ENCODE assay signal across 10 mouse cellular contexts in genomic region chr14:54866936-54867335, GRCm38 (mm10). TPM values are rescaled to one million over a fixed set of nuclear protein-coding genes. Genes with fewer than 3 reads are reported as not detected.
DNase-seq lines count a peak whose midpoint lies in the region; ATAC-seq and TF ChIP-seq lines count a peak whose summit lies in the region.
"Had no signal": no experiment of that assay in that cellular context is flagged by ENCODE, and none has a peak within 500 bp of the region (broad histone marks: within the 10 kb centered on the region; RNA-seq: fewer than 3 reads in every experiment).

No protein-coding gene starts in this region.

- no peak overlapping the region for H3K4me3 ChIP-seq in hindbrain, embryonic 11.5 days (ENCODE audit: low read depth, low read length)
- H3K4me3 ChIP-seq in hindbrain, embryonic 13.5 days, result no peak overlapping the region
- no peak overlapping the region; a peak in 1 of 4 replicates for H3K4me3 ChIP-seq in MEL (ENCODE audit: control insufficient read depth in 1 of 2, insufficient read depth in 1 of 2, low read depth in 2 of 2, low read length in 2 of 2)
- no peak overlapping the region for H3K4me3 ChIP-seq in forebrain, embryonic 13.5 days
- H3K4me3 ChIP-seq: intestine, embryonic 15.5 days had no signal

- no peak overlapping the region for H3K27ac ChIP-seq in hindbrain, embryonic 11.5 days (ENCODE audit: low read depth, low read length)
- H3K27ac ChIP-seq in hindbrain, embryonic 13.5 days, result no peak overlapping the region
- H3K27ac ChIP-seq in MEL (ENCODE audit: control insufficient read depth, low read depth, low read length), result peak overlapping the region; percentile 39; the same call in 1 of the 2 replicates
- no peak overlapping the region for H3K27ac ChIP-seq in forebrain, embryonic 13.5 days
- H3K27ac ChIP-seq: intestine, embryonic 15.5 days had no signal

- H3K4me1 ChIP-seq in hindbrain, embryonic 11.5 days (replicated peaks; ENCODE audit: control insufficient read depth, insufficient read depth, low read length), result no peaks in the 10 kb centered on the region
- H3K4me1 ChIP-seq in hindbrain, embryonic 13.5 days (replicated peaks), result peaks cover 10% of the 10 kb centered on the region
- H3K4me1 ChIP-seq in MEL (ENCODE audit: control insufficient read depth in 1 of 2, insufficient read depth in 2 of 2, low read length in 2 of 2), result peaks cover 19 to 27% of the 10 kb centered on the region in 2 experiments
- H3K4me1 ChIP-seq in forebrain, embryonic 13.5 days, result peaks cover 8% of the 10 kb centered on the region
- H3K4me1 ChIP-seq: intestine, embryonic 15.5 days had no signal

- no peak; the same call in 1 of the 2 replicates for TF ChIP-seq RAD21 in MEL (IDR thresholded peaks at IDR 0.05; ENCODE audit: low read depth, low read length)

- TF ChIP-seq POLR2A in MEL (IDR thresholded peaks at IDR 0.05; ENCODE audit: control insufficient read depth in 1 of 2, insufficient read depth in 1 of 2, low read depth in 1 of 2, low read length in 2 of 2, poor library complexity in 1 of 2), result no peak

- no peaks in the 10 kb centered on the region; the same call in 1 of the 2 replicates for H3K79me2 ChIP-seq in MEL (ENCODE audit: control insufficient read depth, insufficient read depth, low read length, poor library complexity)

- no peak for ATAC-seq in hindbrain, embryonic 11.5 days (ENCODE audit: low FRiP score)
- no peak for ATAC-seq in hindbrain, embryonic 13.5 days (ENCODE audit: low FRiP score)
- ATAC-seq in forebrain, embryonic 13.5 days, result no peak
- no peak for ATAC-seq in monocyte, adult 5-6 weeks (replicated peaks; ENCODE audit: insufficient number of reproducible peaks, low FRiP score, low TSS enrichment, poor library complexity, severe bottlenecking)
- ATAC-seq: intestine, embryonic 15.5 days had no signal

- no peaks in the 10 kb centered on the region for H3K36me3 ChIP-seq in hindbrain, embryonic 11.5 days (ENCODE audit: control insufficient read depth, insufficient read depth, low read length)
- H3K36me3 ChIP-seq in hindbrain, embryonic 13.5 days, result no peaks in the 10 kb centered on the region
- H3K36me3 ChIP-seq in MEL (ENCODE audit: control insufficient read depth in 1 of 2, insufficient read depth in 2 of 2, low read length in 2 of 2), result peaks cover 0 to 21% of the 10 kb centered on the region in 2 experiments; a peak in 2 of 4 replicates
- no peaks in the 10 kb centered on the region for H3K36me3 ChIP-seq in forebrain, embryonic 13.5 days (ENCODE audit: poor library complexity, severe bottlenecking)
- H3K36me3 ChIP-seq: intestine, embryonic 15.5 days had no signal

- peak; percentile 40 for DNase-seq in hindbrain, embryonic 11.5 days (ENCODE audit: low spot score)
- DNase-seq in A20 (ENCODE audit: low read depth, low spot score) (peak; percentile 53), MEL (ENCODE audit: low read depth, low spot score) (peak; percentile 66)
- peak; percentile 74 for DNase-seq in naive thymus-derived CD4-positive, alpha-beta T cell, adult 2 months (ENCODE audit: low read depth)
- no peak for DNase-seq in left cerebral cortex, adult 11 months (ENCODE audit: low spot score)
- DNase-seq: right cerebral cortex, postnatal 14 days had no signal

- peak; percentile 70 to 95 (median 84) for TF ChIP-seq CTCF in MEL (IDR thresholded peaks at IDR 0.05 in 2 of 3, conservative IDR thresholded peaks at IDR 0.05 in 1 of 3; ENCODE audit: control insufficient read depth in 1 of 3, insufficient read depth in 1 of 3, low read depth in 2 of 3, low read length in 3 of 3, poor library complexity in 1 of 3, severe bottlenecking in 1 of 3)

- no peak overlapping the region for H3K4me2 ChIP-seq in hindbrain, embryonic 11.5 days (replicated peaks; ENCODE audit: low read depth, low read length)
- no peak overlapping the region for H3K4me2 ChIP-seq in hindbrain, embryonic 13.5 days
- no peak overlapping the region for H3K4me2 ChIP-seq in forebrain, embryonic 13.5 days
- H3K4me2 ChIP-seq: intestine, embryonic 15.5 days had no signal

- no peak for TF ChIP-seq EP300 in MEL (IDR thresholded peaks at IDR 0.05; ENCODE audit: low read depth in 1 of 2, low read length in 2 of 2)

- no peaks in the 10 kb centered on the region for H3K9me3 ChIP-seq in hindbrain, embryonic 11.5 days (ENCODE audit: control insufficient read depth, low read length)
- H3K9me3 ChIP-seq in hindbrain, embryonic 13.5 days, result no peaks in the 10 kb centered on the region
- no peaks in the 10 kb centered on the region for H3K9me3 ChIP-seq in MEL (replicated peaks; ENCODE audit: insufficient read depth, low read length)
- H3K9me3 ChIP-seq in forebrain, embryonic 13.5 days (replicated peaks), result no peaks in the 10 kb centered on the region
- H3K9me3 ChIP-seq: intestine, embryonic 15.5 days had no signal

- H3K9ac ChIP-seq in hindbrain, embryonic 11.5 days (ENCODE audit: low read depth, low read length), result no peak overlapping the region
- H3K9ac ChIP-seq in hindbrain, embryonic 13.5 days, result no peak overlapping the region
- no peak overlapping the region for H3K9ac ChIP-seq in MEL (ENCODE audit: control insufficient read depth, low read depth, low read length, poor library complexity, severe bottlenecking)
- H3K9ac ChIP-seq in forebrain, embryonic 13.5 days, result no peak overlapping the region
- H3K9ac ChIP-seq: intestine, embryonic 15.5 days had no signal

- WGBS in hindbrain, embryonic 11.5 days, result 55% methylated on average over 5 of the region's 5 CpGs
- 56% methylated on average over 5 of the region's 5 CpGs for WGBS in hindbrain, embryonic 13.5 days
- 52% methylated on average over 5 of the region's 5 CpGs for WGBS in forebrain, embryonic 13.5 days

- no peaks in the 10 kb centered on the region for H3K27me3 ChIP-seq in hindbrain, embryonic 11.5 days (ENCODE audit: control insufficient read depth, insufficient read depth, low read length)
- no peaks in the 10 kb centered on the region for H3K27me3 ChIP-seq in hindbrain, embryonic 13.5 days
- no peaks in the 10 kb centered on the region for H3K27me3 ChIP-seq in MEL (ENCODE audit: control insufficient read depth in 1 of 2, insufficient read depth in 2 of 2, low read length in 2 of 2)
- H3K27me3 ChIP-seq in forebrain, embryonic 13.5 days, result no peaks in the 10 kb centered on the region
- H3K27me3 ChIP-seq: intestine, embryonic 15.5 days had no signal

TF ChIP-seq in MEL, 35 proteins besides CTCF, POLR2A, EP300 and RAD21 (continues in another document):
- TF ChIP-seq POLR2AphosphoS2 (IDR thresholded peaks at IDR 0.05; ENCODE audit: low read length), result no peak
- no peak for TF ChIP-seq MEF2A (IDR thresholded peaks at IDR 0.05; ENCODE audit: extremely low read depth, insufficient replicate concordance, low read depth, low read length, poor library complexity, severe bottlenecking)
- TF ChIP-seq SMC3 (IDR thresholded peaks at IDR 0.05; ENCODE audit: low read depth, low read length), result no peak; the same call in 1 of the 2 replicates
- TF ChIP-seq CHD2 (IDR thresholded peaks at IDR 0.05; ENCODE audit: low read length), result no peak

RNA-seq across cellular contexts. Expression of gene Homez, which starts 3.8 kb away (rescaled TPM):
- 11.0 and 14.2 TPM in 2 replicates for polyA plus RNA-seq in hindbrain, embryonic 11.5 days (2014; fragmentation: Nextera tagmentation; extraction: Ambion mirVana)
- polyA plus RNA-seq in hindbrain, embryonic 13.5 days (2015; fragmentation: Nextera tagmentation; extraction: Ambion mirVana), result 10.3 and 13.8 TPM in 2 replicates
- 4.7 and 4.9 TPM in 2 replicates for total RNA-seq in MEL (2012; rRNA removed)
- polyA plus RNA-seq in MEL (2012; ENCODE audit: insufficient read depth in 1 of 2, insufficient read length in 2 of 2, low read depth in 1 of 2, low replicate concordance in 2 of 2, missing spikeins in 1 of 2), result 1 to 10 TPM in 1 of 2 experiments, not detected in 1; 8.5 TPM
- 11.9 and 12.8 TPM in 2 replicates for polyA plus RNA-seq in forebrain, embryonic 13.5 days (2015; fragmentation: Nextera tagmentation; extraction: Ambion mirVana)
- 2.1 to 16.7 TPM (median 5.1 TPM) in 3 replicates for total RNA-seq in monocyte, adult 5-6 weeks (2017)

RNA-seq across cellular contexts. Expression of gene Ppp1r3e, which starts 10.4 kb away (rescaled TPM):
- polyA plus RNA-seq in hindbrain, embryonic 11.5 days (2014; fragmentation: Nextera tagmentation; extraction: Ambion mirVana), result 1.0 and 1.3 TPM in 2 replicates
- 1.5 and 2.4 TPM in 2 replicates for polyA plus RNA-seq in hindbrain, embryonic 13.5 days (2015; fragmentation: Nextera tagmentation; extraction: Ambion mirVana)
- 0.56 and 0.73 TPM in 2 replicates for total RNA-seq in MEL (2012; rRNA removed)
- 1 to 10 TPM in 1 of 2 experiments, not detected in 1; 1.2 TPM for polyA plus RNA-seq in MEL (2012; ENCODE audit: insufficient read depth in 1 of 2, insufficient read length in 2 of 2, low read depth in 1 of 2, low replicate concordance in 2 of 2, missing spikeins in 1 of 2)
- 1.4 and 2.0 TPM in 2 replicates for polyA plus RNA-seq in forebrain, embryonic 13.5 days (2015; fragmentation: Nextera tagmentation; extraction: Ambion mirVana)
- 1.3 to 2.7 TPM in 2 of 3 replicates, not detected in the other for total RNA-seq in monocyte, adult 5-6 weeks (2017)

RNA-seq across cellular contexts. Expression of gene Bcl2l2, which starts 16.2 kb away (rescaled TPM):
- 3.2 and 4.3 TPM in 2 replicates for polyA plus RNA-seq in hindbrain, embryonic 11.5 days (2014; fragmentation: Nextera tagmentation; extraction: Ambion mirVana)
- 3.6 and 4.7 TPM in 2 replicates for polyA plus RNA-seq in hindbrain, embryonic 13.5 days (2015; fragmentation: Nextera tagmentation; extraction: Ambion mirVana)
- total RNA-seq in MEL (2012; rRNA removed), result 10.5 and 12.5 TPM in 2 replicates
- 10 to 100 TPM in 1 of 2 experiments, not detected in 1; 18.8 TPM for polyA plus RNA-seq in MEL (2012; ENCODE audit: insufficient read depth in 1 of 2, insufficient read length in 2 of 2, low read depth in 1 of 2, low replicate concordance in 2 of 2, missing spikeins in 1 of 2)
- 3.4 and 4.1 TPM in 2 replicates for polyA plus RNA-seq in forebrain, embryonic 13.5 days (2015; fragmentation: Nextera tagmentation; extraction: Ambion mirVana)
- 2.2 to 9.0 TPM (median 4.0 TPM) in 3 replicates for total RNA-seq in monocyte, adult 5-6 weeks (2017)

RNA-seq across cellular contexts. Expression of gene Gm20521, which starts 16.3 kb away (rescaled TPM):
- not detected in 2 replicates for polyA plus RNA-seq in hindbrain, embryonic 11.5 days (2014; fragmentation: Nextera tagmentation; extraction: Ambion mirVana)
- 0.34 TPM in 1 of 2 replicates, not detected in the other for polyA plus RNA-seq in hindbrain, embryonic 13.5 days (2015; fragmentation: Nextera tagmentation; extraction: Ambion mirVana)
- total RNA-seq in MEL (2012; rRNA removed), result 0.58 and 0.88 TPM in 2 replicates
- 1 to 10 TPM in 1 of 2 experiments, not detected in 1; 3.4 TPM for polyA plus RNA-seq in MEL (2012; ENCODE audit: insufficient read depth in 1 of 2, insufficient read length in 2 of 2, low read depth in 1 of 2, low replicate concordance in 2 of 2, missing spikeins in 1 of 2)
- polyA plus RNA-seq in forebrain, embryonic 13.5 days (2015; fragmentation: Nextera tagmentation; extraction: Ambion mirVana), result 0.30 TPM in 1 of 2 replicates, not detected in the other
- total RNA-seq in monocyte, adult 5-6 weeks (2017), result 3.0 to 3.6 TPM in 2 of 3 replicates, not detected in the other

RNA-seq across cellular contexts. Expression of gene Pabpn1, which starts 25.4 kb away (rescaled TPM):
- polyA plus RNA-seq in hindbrain, embryonic 11.5 days (2014; fragmentation: Nextera tagmentation; extraction: Ambion mirVana), result 168 and 173 TPM in 2 replicates
- 165 and 167 TPM in 2 replicates for polyA plus RNA-seq in hindbrain, embryonic 13.5 days (2015; fragmentation: Nextera tagmentation; extraction: Ambion mirVana)
- total RNA-seq in MEL (2012; rRNA removed), result 82.3 and 85.8 TPM in 2 replicates
- polyA plus RNA-seq in MEL (2012; ENCODE audit: insufficient read depth in 1 of 2, insufficient read length in 2 of 2, low read depth in 1 of 2, low replicate concordance in 2 of 2, missing spikeins in 1 of 2), result 100 to 1,000 TPM in 1 of 2 experiments, not detected in 1; 393 TPM
- 167 and 171 TPM in 2 replicates for polyA plus RNA-seq in forebrain, embryonic 13.5 days (2015; fragmentation: Nextera tagmentation; extraction: Ambion mirVana)
- 141 to 211 TPM (median 184 TPM) in 3 replicates for total RNA-seq in monocyte, adult 5-6 weeks (2017)
